Mouse (Mus musculus): ENCODE results near the gene Ccdc171.

- TF ChIP-seq POLR2A (IDR thresholded peaks at IDR 0.05; ENCODE audit: control insufficient read depth, extremely low read depth, insufficient read depth, low read length, poor library complexity) (no peak), CTCF (IDR thresholded peaks at IDR 0.05; ENCODE audit: borderline replicate concordance, control insufficient read depth, extremely low read depth, insufficient read depth, low read length, poor library complexity) (no peak)
These were observed 8.7 kb downstream of the Ccdc171 start for GRCm38 (mm10) chr4:83534024-83534423.
